Mouse (Mus musculus) spleen, adult 2 months (tissue): ENCODE measurements around the gene March6.

ENCODE experiments used
- CTCF ChIP-seq: fragments of 200-500 bp; IDR thresholded peaks from 2 replicates; pipeline ENCODE4 v1.5.1; 2011; ENCODE audit warnings: mild to moderate bottlenecking, inconsistent platforms; ENCODE audit not compliant: insufficient read depth, insufficient read length, insufficient replicate concordance; ENCODE audit errors: extremely low read depth
- POLR2A ChIP-seq: fragments of 200-500 bp; IDR thresholded peaks from 2 replicates; pipeline ENCODE4 v1.6.1; 2011; ENCODE audit warnings: low read depth, low read length, inconsistent platforms

GRCm38 (mm10) chr15:31530659-31531445 lies at the start of gene March6:
- TF ChIP-seq CTCF (no peak), POLR2A (peak; percentile 65)
